11 mouse cellular contexts compared by ENCODE assay signal in genomic region chr17:78254256-78254655, GRCm38 (mm10). TPM values are rescaled to one million over a fixed set of nuclear protein-coding genes. Genes with fewer than 3 reads are reported as not detected.
DNase-seq lines count a peak whose midpoint lies in the region; ATAC-seq and TF ChIP-seq lines count a peak whose summit lies in the region.
"Had no signal": no experiment of that assay in that cellular context is flagged by ENCODE, and none has a peak within 500 bp of the region (broad histone marks: within the 10 kb centered on the region; RNA-seq: fewer than 3 reads in every experiment).

No protein-coding gene starts in this region.

- H3K9me3 ChIP-seq in forebrain, embryonic 15.5 days, result no peaks in the 10 kb centered on the region
- H3K9me3 ChIP-seq in forebrain, embryonic 10.5 days, result no peaks in the 10 kb centered on the region
- no peaks in the 10 kb centered on the region for H3K9me3 ChIP-seq in midbrain, embryonic 11.5 days (ENCODE audit: control insufficient read depth, low read length)
- H3K9me3 ChIP-seq in midbrain, embryonic 10.5 days (replicated peaks), result no peaks in the 10 kb centered on the region
- no peaks in the 10 kb centered on the region for H3K9me3 ChIP-seq in limb, embryonic 14.5 days (ENCODE audit: control insufficient read depth, low read length)
- H3K9me3 ChIP-seq: embryonic facial prominence, embryonic 13.5 days had no signal

- H3K27ac ChIP-seq in forebrain, embryonic 15.5 days (replicated peaks), result no peak overlapping the region
- H3K27ac ChIP-seq in forebrain, embryonic 10.5 days, result no peak overlapping the region
- H3K27ac ChIP-seq in midbrain, embryonic 11.5 days (ENCODE audit: low read depth, low read length), result no peak overlapping the region
- no peak overlapping the region for H3K27ac ChIP-seq in midbrain, embryonic 10.5 days (replicated peaks)
- no peak overlapping the region for H3K27ac ChIP-seq in limb, embryonic 14.5 days (replicated peaks; ENCODE audit: low read depth, low read length)
- H3K27ac ChIP-seq: embryonic facial prominence, embryonic 13.5 days had no signal

- peak; percentile 75 for ATAC-seq in forebrain, embryonic 15.5 days (replicated peaks)
- peak; percentile 70 for ATAC-seq in midbrain, embryonic 11.5 days (ENCODE audit: low FRiP score)
- no peak for ATAC-seq in limb, embryonic 14.5 days (ENCODE audit: low FRiP score, low read depth)

- DNase-seq in forebrain, embryonic 10.5 days (ENCODE audit: extremely low spot score, low spot score), result no peak
- DNase-seq in midbrain, embryonic 11.5 days (ENCODE audit: low spot score, missing footprints), result no peak
- DNase-seq in midbrain, embryonic 10.5 days (ENCODE audit: low spot score), result no peak
- DNase-seq in limb, embryonic 14.5 days (ENCODE audit: low spot score), result no peak
- no peak for DNase-seq in B cell, adult 2 months
- no peak for DNase-seq in layer of hippocampus, adult 11-12 months (ENCODE audit: low spot score)
- DNase-seq in embryo, embryonic 10 days (ENCODE audit: low spot score), result no peak
- DNase-seq: heart, postnatal 14 days had no signal

- no peak overlapping the region for H3K4me3 ChIP-seq in forebrain, embryonic 15.5 days
- H3K4me3 ChIP-seq in forebrain, embryonic 10.5 days, result no peak overlapping the region
- no peak overlapping the region for H3K4me3 ChIP-seq in midbrain, embryonic 11.5 days (ENCODE audit: low read depth, low read length)
- H3K4me3 ChIP-seq in midbrain, embryonic 10.5 days, result no peak overlapping the region
- no peak overlapping the region for H3K4me3 ChIP-seq in limb, embryonic 14.5 days (replicated peaks; ENCODE audit: low read length)
- H3K4me3 ChIP-seq: embryonic facial prominence, embryonic 13.5 days had no signal

- no peak overlapping the region for H3K9ac ChIP-seq in forebrain, embryonic 15.5 days (replicated peaks)
- H3K9ac ChIP-seq in midbrain, embryonic 11.5 days (ENCODE audit: low read length), result no peak overlapping the region
- H3K9ac ChIP-seq in limb, embryonic 14.5 days (ENCODE audit: low read depth, low read length, severe bottlenecking), result peak overlapping the region; percentile 13; the same call in 1 of the 2 replicates
- H3K9ac ChIP-seq: embryonic facial prominence, embryonic 13.5 days had no signal

- 71% methylated on average over 8 of the region's 8 CpGs for WGBS in forebrain, embryonic 15.5 days
- WGBS in forebrain, embryonic 10.5 days, result 75% methylated on average over 8 of the region's 8 CpGs
- 74% methylated on average over 8 of the region's 8 CpGs for WGBS in midbrain, embryonic 11.5 days
- 72% methylated on average over 8 of the region's 8 CpGs for WGBS in midbrain, embryonic 10.5 days
- WGBS in limb, embryonic 14.5 days, result 68% methylated on average over 8 of the region's 8 CpGs

- H3K4me1 ChIP-seq in forebrain, embryonic 15.5 days, result peaks cover 12% of the 10 kb centered on the region
- peaks cover 3% of the 10 kb centered on the region; the same call in 1 of the 2 replicates for H3K4me1 ChIP-seq in forebrain, embryonic 10.5 days
- H3K4me1 ChIP-seq in midbrain, embryonic 11.5 days (ENCODE audit: control insufficient read depth, insufficient read depth, low read length), result no peaks in the 10 kb centered on the region
- peaks cover 11% of the 10 kb centered on the region for H3K4me1 ChIP-seq in midbrain, embryonic 10.5 days
- H3K4me1 ChIP-seq in limb, embryonic 14.5 days (ENCODE audit: control insufficient read depth, insufficient read depth, low read length), result peaks cover 18% of the 10 kb centered on the region

- TF ChIP-seq POLR2A in limb, embryonic 14.5 days (IDR thresholded peaks at IDR 0.05; ENCODE audit: borderline replicate concordance, extremely low read depth, insufficient read depth, insufficient read length), result no peak

- no peaks in the 10 kb centered on the region for H3K36me3 ChIP-seq in forebrain, embryonic 15.5 days
- H3K36me3 ChIP-seq in forebrain, embryonic 10.5 days (replicated peaks), result no peaks in the 10 kb centered on the region
- no peaks in the 10 kb centered on the region for H3K36me3 ChIP-seq in midbrain, embryonic 11.5 days (ENCODE audit: control insufficient read depth, insufficient read depth, low read length)
- H3K36me3 ChIP-seq in midbrain, embryonic 10.5 days, result no peaks in the 10 kb centered on the region
- H3K36me3 ChIP-seq in limb, embryonic 14.5 days (ENCODE audit: control insufficient read depth, insufficient read depth, low read length), result no peaks in the 10 kb centered on the region
- H3K36me3 ChIP-seq: embryonic facial prominence, embryonic 13.5 days had no signal

- no peaks in the 10 kb centered on the region for H3K27me3 ChIP-seq in forebrain, embryonic 15.5 days
- no peaks in the 10 kb centered on the region for H3K27me3 ChIP-seq in forebrain, embryonic 10.5 days (ENCODE audit: poor library complexity, severe bottlenecking)
- no peaks in the 10 kb centered on the region for H3K27me3 ChIP-seq in midbrain, embryonic 11.5 days (ENCODE audit: control insufficient read depth, insufficient read depth, low read length)
- H3K27me3 ChIP-seq in midbrain, embryonic 10.5 days (ENCODE audit: low read depth, poor library complexity, severe bottlenecking), result no peaks in the 10 kb centered on the region
- no peaks in the 10 kb centered on the region for H3K27me3 ChIP-seq in limb, embryonic 14.5 days (ENCODE audit: control insufficient read depth, insufficient read depth, low read length)
- H3K27me3 ChIP-seq: embryonic facial prominence, embryonic 13.5 days had no signal

- no peak overlapping the region for H3K4me2 ChIP-seq in forebrain, embryonic 15.5 days (replicated peaks)
- H3K4me2 ChIP-seq in midbrain, embryonic 11.5 days, result no peak overlapping the region
- no peak overlapping the region for H3K4me2 ChIP-seq in limb, embryonic 14.5 days (replicated peaks; ENCODE audit: low read depth, low read length, severe bottlenecking)
- H3K4me2 ChIP-seq: embryonic facial prominence, embryonic 13.5 days; liver, embryonic 11.5 days had no signal

RNA-seq across cellular contexts. Expression of gene Crim1, which starts 54.2 kb away (rescaled TPM):
- polyA plus RNA-seq in forebrain, embryonic 15.5 days (2015; fragmentation: Nextera tagmentation; extraction: Ambion mirVana), result 6.7 and 7.3 TPM in 2 replicates
- 1.8 and 2.3 TPM in 2 replicates for polyA plus RNA-seq in forebrain, embryonic 10.5 days (2016; fragmentation: Nextera tagmentation; extraction: Ambion mirVana)
- polyA plus RNA-seq in midbrain, embryonic 11.5 days (2014; fragmentation: Nextera tagmentation; extraction: Ambion mirVana), result 4.4 and 5.1 TPM in 2 replicates
- polyA plus RNA-seq in midbrain, embryonic 10.5 days (2016; fragmentation: Nextera tagmentation; extraction: Ambion mirVana), result 2.8 and 4.9 TPM in 2 replicates
- polyA plus RNA-seq in limb, embryonic 14.5 days (2012; rRNA removed), result 22.9 and 29.9 TPM in 2 replicates
- polyA plus RNA-seq in limb, embryonic 14.5 days (2014; fragmentation: Nextera tagmentation; extraction: Ambion mirVana), result 10.5 and 13.9 TPM in 2 replicates
